Mouse (Mus musculus) G1E (cell line): Measurements from ENCODE around the gene Crtap. TPM values are rescaled to one million over a fixed set of nuclear protein-coding genes. Genes with fewer than 3 reads are reported as not detected.
"Not testable (repeated sequence)": the region's sequence is repeated elsewhere in the genome, so short reads cannot be mapped to it uniquely, and the experiment has no call there.

Experiments used
- ATAC-seq: 2 replicates; pipeline ENCODE4 v1.8.0; 2016; ENCODE audit warnings: mild to moderate bottlenecking; ENCODE audit not compliant: insufficient number of reproducible peaks, poor library complexity, low FRiP score, severe bottlenecking; ENCODE audit errors: extremely low read depth
- DNase-seq: peaks from one replicate; pipeline ENCODE4 v3.0.0; 2012; ENCODE audit warnings: low spot score
- H3K27me3 ChIP-seq: 2 replicates; pipeline ENCODE4 v1.6.1; 2012; ENCODE audit warnings: mild to moderate bottlenecking, low read length, inconsistent platforms; ENCODE audit not compliant: insufficient read depth
- H3K36me3 ChIP-seq: replicated peaks from 2 replicates; pipeline ENCODE3; 2012; ENCODE audit warnings: mild to moderate bottlenecking, inconsistent platforms
- H3K4me1 ChIP-seq: 2 replicates; pipeline ENCODE4 v1.6.1; 2012; ENCODE audit warnings: low read depth, low read length, inconsistent platforms, mixed read lengths; ENCODE audit not compliant: insufficient read depth
- H3K4me3 ChIP-seq: 2 replicates; pipeline ENCODE4 v1.5.1; 2012; ENCODE audit warnings: low read depth, mild to moderate bottlenecking, inconsistent platforms, low read length, moderate library complexity, mixed read lengths
- H3K9me3 ChIP-seq: replicated peaks from 2 replicates; pipeline ENCODE4 v1.6.1; 2012; ENCODE audit warnings: inconsistent platforms
- CTCF ChIP-seq: IDR thresholded peaks from 2 replicates; pipeline ENCODE4 v1.5.1; 2012; ENCODE audit warnings: low read depth, low read length, inconsistent platforms, mixed read lengths
- GATA1 ChIP-seq: IDR thresholded peaks from 2 replicates; pipeline ENCODE4 v1.6.1; 2012; ENCODE audit warnings: borderline replicate concordance, low read length, inconsistent platforms, mixed read lengths
- GATA2 ChIP-seq: IDR thresholded peaks from 2 replicates; pipeline ENCODE4 v1.6.1; 2012; ENCODE audit warnings: low read depth, low read length, inconsistent platforms, borderline replicate concordance
- POLR2AphosphoS5 ChIP-seq: IDR thresholded peaks from 2 replicates; pipeline ENCODE4 v1.6.1; 2012; ENCODE audit warnings: low read depth, low read length, inconsistent platforms; ENCODE audit not compliant: insufficient replicate concordance
- TAL1 ChIP-seq: conservative IDR thresholded peaks from 2 replicates; pipeline ENCODE4 v1.6.1; 2012; ENCODE audit warnings: low read depth, low read length, inconsistent platforms, mixed read lengths
- polyA plus RNA-seq: library from polyadenylated mRNA; stranded (reverse); fragments of >175 nt; gene quantifications from 2 replicates; pipeline ENCODE4 v1.2.3, GENCODE M21; 2012
- total RNA-seq, 2 experiments: library from RNA; stranded (forward) in 1 of 2; stranded (reverse) in 1 of 2; fragments of 200-1000 nt in 1 of 2; fragments of >200 nt in 1 of 2; fragmentation: Nextera tagmentation in 1 of 2; gene quantifications; 2 replicates each; pipeline ENCODE4 v1.2.3; 2014 to 2017

Gene Crtap
- total and polyA plus RNA-seq, 3 experiments, result 5.5 to 17.9 (median 12.6) TPM

GRCm38 (mm10) chr9:114368471-114368858, 22.0 kb downstream of the Crtap start:
- no peaks in the 10 kb centered on the region for H3K9me3 ChIP-seq
- no peak for ATAC-seq
- DNase-seq, result no peak

GRCm38 (mm10) chr9:114367783-114368470, 22.5 kb downstream of the Crtap start:
- Histone ChIP-seq H3K36me3 (no peaks in the 10 kb centered on the region), H3K27me3 (no peaks in the 10 kb centered on the region; the same call in 1 of the 2 replicates), H3K9me3 (no peaks in the 10 kb centered on the region), H3K4me1 (no peaks in the 10 kb centered on the region), H3K4me3 (no peak overlapping the region)
- DNase-seq (no peak), ATAC-seq (no peak)
- TF ChIP-seq GATA2 (no peak), GATA1 (no peak), TAL1 (no peak), CTCF (no peak), POLR2AphosphoS5 (no peak)

More at GRCm38 (mm10) chr9:114368471-114368858, 22.0 kb downstream of the Crtap start:
- no peak for TF ChIP-seq CTCF
- no peak for TF ChIP-seq POLR2AphosphoS5
- no peak for TF ChIP-seq TAL1
- no peak for TF ChIP-seq GATA1
- no peak for TF ChIP-seq GATA2
- no peaks in the 10 kb centered on the region for H3K4me1 ChIP-seq
- no peaks in the 10 kb centered on the region for H3K36me3 ChIP-seq
- H3K27me3 ChIP-seq, result no peaks in the 10 kb centered on the region; the same call in 1 of the 2 replicates
- no peak overlapping the region for H3K4me3 ChIP-seq

- H3K36me3 ChIP-seq, H3K27me3 ChIP-seq, DNase-seq, H3K9me3 ChIP-seq, H3K4me1 ChIP-seq, H3K4me3 ChIP-seq, ATAC-seq: not testable (repeated sequence)
Measured at GRCm38 (mm10) chr9:114329855-114330254, 60.6 kb downstream of the Crtap start, which contains the start of gene Bcl2a1c. TSS of gene Bcl2a1c (plus strand) at chr9:114330135.

- H3K36me3 ChIP-seq, H3K27me3 ChIP-seq, DNase-seq, H3K4me3 ChIP-seq, H3K4me1 ChIP-seq, ATAC-seq, H3K9me3 ChIP-seq: not testable (repeated sequence)
Measured at GRCm38 (mm10) chr9:114328332-114328731, 62.1 kb downstream of the Crtap start.

DNA sequence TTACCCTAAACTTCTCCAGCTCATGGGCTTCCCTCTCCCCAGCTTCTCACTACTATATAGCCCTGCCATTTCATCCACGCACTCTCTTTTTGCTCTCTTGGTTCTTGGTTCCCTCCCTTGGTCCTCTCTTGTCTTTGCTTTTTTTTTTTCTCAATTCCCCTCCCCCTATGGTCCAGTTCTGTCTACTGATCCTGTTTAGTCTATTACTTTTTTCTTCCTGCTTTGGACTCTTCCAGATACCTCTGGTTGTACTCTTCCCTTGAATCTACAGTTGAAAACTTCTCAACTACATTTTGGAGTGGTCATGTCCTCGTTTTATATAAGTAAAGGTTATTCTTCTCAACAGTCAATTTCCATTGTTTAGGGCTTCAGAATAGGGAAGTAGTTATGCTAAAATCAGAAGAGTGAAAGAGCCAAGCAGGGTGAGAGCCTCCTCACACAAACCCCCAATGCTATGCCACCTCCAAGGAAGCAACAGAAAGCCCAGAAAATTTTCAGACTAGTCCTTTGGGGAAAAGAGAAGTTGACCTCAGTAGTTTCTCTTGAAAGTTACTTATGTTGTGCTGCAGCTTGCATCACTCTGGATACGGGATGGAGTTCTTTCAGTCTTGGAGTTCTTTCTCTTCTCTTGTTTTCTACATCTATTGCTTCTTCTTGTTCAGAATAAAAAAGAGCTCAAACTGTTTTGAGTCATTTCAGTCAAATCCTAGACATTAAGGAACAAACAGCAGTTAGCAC, 64.3 kb downstream of the Crtap start:
- H3K9me3 ChIP-seq, result no peaks in the 10 kb centered on the region
- no peaks in the 10 kb centered on the region for H3K36me3 ChIP-seq
- H3K4me3 ChIP-seq, result no peak overlapping the region
- TF ChIP-seq CTCF, result no peak
- no peak for TF ChIP-seq POLR2AphosphoS5
- TF ChIP-seq GATA2, result no peak
- no peak for TF ChIP-seq GATA1
- no peak for TF ChIP-seq TAL1
- DNase-seq (no peak), ATAC-seq (no peak)
- H3K27me3 ChIP-seq, result no peaks in the 10 kb centered on the region
- H3K4me1 ChIP-seq, result no peaks in the 10 kb centered on the region

Other genes with a start within 250 kb of the Crtap start
- not detected in 2 replicates for gene Bcl2a1c, start 60.5 kb downstream of the Crtap start, total RNA-seq (2014; fragmentation: Nextera tagmentation)
- not detected in 2 replicates for gene Bcl2a1c, start 60.5 kb downstream of the Crtap start, total RNA-seq (2017)
- not detected in 2 replicates for gene Bcl2a1c, start 60.5 kb downstream of the Crtap start, polyA plus RNA-seq
- 18.8 and 26.6 TPM in 2 replicates for gene Glb1, start 10.4 kb upstream of the Crtap start, total RNA-seq (2014; fragmentation: Nextera tagmentation)
- gene Glb1, start 10.4 kb upstream of the Crtap start, total RNA-seq (2017), result 21.0 and 21.9 TPM in 2 replicates
- gene Glb1, start 10.4 kb upstream of the Crtap start, polyA plus RNA-seq, result 5.4 and 7.6 TPM in 2 replicates
- gene Tmppe, start 10.4 kb upstream of the Crtap start, total RNA-seq (2014; fragmentation: Nextera tagmentation), result 4.6 and 6.2 TPM in 2 replicates
- gene Tmppe, start 10.4 kb upstream of the Crtap start, total RNA-seq (2017), result 7.7 and 9.8 TPM in 2 replicates
- gene Tmppe, start 10.4 kb upstream of the Crtap start, polyA plus RNA-seq, result 3.5 and 4.6 TPM in 2 replicates
- not detected in 2 replicates for gene Ccr4, start 114.2 kb upstream of the Crtap start, total RNA-seq (2014; fragmentation: Nextera tagmentation)
- gene Ccr4, start 114.2 kb upstream of the Crtap start, total RNA-seq (2017), result not detected in 2 replicates
- not detected in 2 replicates for gene Ccr4, start 114.2 kb upstream of the Crtap start, polyA plus RNA-seq
- not detected in 2 replicates for gene C130032M10Rik, start 125.0 kb upstream of the Crtap start, total RNA-seq (2014; fragmentation: Nextera tagmentation)
- not detected in 2 replicates for gene C130032M10Rik, start 125.0 kb upstream of the Crtap start, total RNA-seq (2017)
- gene C130032M10Rik, start 125.0 kb upstream of the Crtap start, polyA plus RNA-seq, result not detected in 2 replicates
- not detected in 2 replicates for gene Trim71, start 173.7 kb upstream of the Crtap start, total RNA-seq (2014; fragmentation: Nextera tagmentation)
- 0.11 TPM in 1 of 2 replicates, not detected in the other for gene Trim71, start 173.7 kb upstream of the Crtap start, total RNA-seq (2017)
- not detected in 2 replicates for gene Trim71, start 173.7 kb upstream of the Crtap start, polyA plus RNA-seq
- 32.2 and 40.4 TPM in 2 replicates for gene Cnot10, start 249.5 kb upstream of the Crtap start, total RNA-seq (2014; fragmentation: Nextera tagmentation)
- 45.0 and 45.8 TPM in 2 replicates for gene Cnot10, start 249.5 kb upstream of the Crtap start, total RNA-seq (2017)
- gene Cnot10, start 249.5 kb upstream of the Crtap start, polyA plus RNA-seq, result 21.1 and 21.2 TPM in 2 replicates